Mouse (Mus musculus): ENCODE data around the gene Borcs6. TPM values are rescaled to one million over a fixed set of nuclear protein-coding genes. Genes with fewer than 3 reads are reported as not detected.
A peak's percentile ranks its signal among the peaks of the same experiment; 100 is the strongest.

Gene Borcs6
- total RNA-seq, 2 experiments from 2014 or later, result 2.9 to 3.1 TPM

DNA sequence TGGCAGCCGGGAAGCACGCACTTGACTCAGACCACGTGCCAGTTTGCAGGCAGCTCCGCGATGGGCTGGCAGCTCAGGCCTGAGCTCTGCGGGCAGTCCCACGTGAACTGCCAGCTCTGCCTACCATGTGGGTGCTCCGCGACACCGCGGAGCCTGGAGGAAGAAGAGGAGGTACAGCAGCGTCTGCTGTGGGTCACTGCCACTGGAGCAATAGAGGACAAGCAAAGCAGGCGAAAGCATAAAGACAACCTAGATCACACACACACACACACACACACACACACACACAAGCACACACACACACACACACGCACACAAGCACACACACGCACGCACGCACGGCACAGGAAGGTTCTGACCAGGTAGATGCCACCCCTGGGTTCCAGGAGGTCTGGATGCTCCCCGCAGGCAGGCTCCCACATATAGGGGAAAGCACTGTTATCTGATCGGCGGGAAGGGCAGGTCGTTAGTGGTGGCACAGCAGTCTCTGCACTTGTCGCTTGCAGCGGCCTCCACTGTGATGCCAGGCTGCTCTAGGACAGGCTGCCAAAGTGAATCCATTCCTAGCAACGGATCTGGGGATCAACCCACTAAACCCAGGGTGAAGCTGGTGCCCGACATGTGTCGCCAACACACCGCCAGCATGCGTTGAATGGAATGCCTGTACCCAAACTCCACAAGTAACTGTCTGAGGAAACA, 6.8 kb downstream of the Borcs6 start:
- peak; percentile 45 for ATAC-seq (replicated peaks; ENCODE audit: low FRiP score, poor library complexity, severe bottlenecking)

DNA sequence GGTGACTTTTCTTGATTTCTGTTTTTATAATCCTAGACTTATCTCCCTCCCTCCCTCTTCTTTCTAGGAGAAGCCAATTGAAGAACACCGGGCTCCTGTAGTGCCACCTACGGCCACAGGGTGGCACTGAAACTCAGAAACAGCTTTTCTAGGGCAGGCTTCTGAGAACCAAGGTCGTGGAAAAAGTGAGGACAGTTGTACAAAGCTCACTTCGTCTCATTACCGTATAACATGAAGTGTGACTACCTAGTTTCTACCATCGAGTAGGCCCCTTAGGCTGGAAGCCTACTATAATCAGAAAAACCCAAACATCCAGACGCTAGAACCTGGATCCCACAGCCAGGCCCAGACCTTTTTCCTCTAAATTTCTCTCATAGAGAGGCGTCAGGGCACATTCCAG, 7.4 kb downstream of the Borcs6 start:
- ATAC-seq (replicated peaks; ENCODE audit: low FRiP score, poor library complexity, severe bottlenecking), result peak; percentile 44

DNA sequence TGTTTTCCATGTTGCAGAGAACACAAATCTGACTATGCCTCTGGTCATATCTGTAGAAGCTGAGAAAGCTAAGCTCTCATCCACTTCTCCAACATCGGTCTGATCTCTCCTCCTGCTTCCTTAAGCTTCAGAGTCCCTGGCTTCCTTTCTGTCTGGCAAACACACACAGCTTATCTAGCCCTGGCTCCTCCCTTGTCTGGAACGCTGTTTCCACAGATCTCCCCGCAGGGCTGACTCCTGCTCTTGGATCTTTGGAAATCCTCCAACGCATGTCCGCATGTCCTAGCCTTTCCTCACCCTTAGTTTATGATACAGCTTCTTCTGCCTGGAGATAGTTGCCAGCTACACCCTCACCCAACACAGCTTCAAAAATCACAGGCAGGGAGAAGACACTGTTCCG, 8.1 kb downstream of the Borcs6 start:
- no peak for ATAC-seq (replicated peaks; ENCODE audit: low FRiP score, poor library complexity, severe bottlenecking)

DNA sequence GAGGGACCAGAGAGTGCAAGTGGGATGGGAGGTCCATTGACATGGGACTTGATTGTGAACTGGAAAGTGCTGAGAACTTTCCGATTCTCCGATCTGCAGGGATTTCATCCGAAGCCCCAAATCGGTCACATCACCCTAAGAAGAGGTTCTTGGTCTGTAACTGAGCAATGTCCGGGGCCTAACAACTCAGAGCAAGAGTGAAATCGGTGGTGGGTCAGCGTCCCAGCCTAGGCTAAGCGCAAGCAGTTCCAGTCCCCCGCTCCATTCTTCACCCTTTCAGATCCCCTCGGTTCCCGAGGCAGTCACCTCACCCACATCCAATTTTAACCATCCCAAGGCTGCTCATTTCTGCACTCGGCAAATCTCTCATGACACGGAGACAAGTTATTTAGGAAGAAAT, 10.6 kb downstream of the Borcs6 start:
- ATAC-seq (replicated peaks; ENCODE audit: low FRiP score, poor library complexity, severe bottlenecking), result no peak

DNA sequence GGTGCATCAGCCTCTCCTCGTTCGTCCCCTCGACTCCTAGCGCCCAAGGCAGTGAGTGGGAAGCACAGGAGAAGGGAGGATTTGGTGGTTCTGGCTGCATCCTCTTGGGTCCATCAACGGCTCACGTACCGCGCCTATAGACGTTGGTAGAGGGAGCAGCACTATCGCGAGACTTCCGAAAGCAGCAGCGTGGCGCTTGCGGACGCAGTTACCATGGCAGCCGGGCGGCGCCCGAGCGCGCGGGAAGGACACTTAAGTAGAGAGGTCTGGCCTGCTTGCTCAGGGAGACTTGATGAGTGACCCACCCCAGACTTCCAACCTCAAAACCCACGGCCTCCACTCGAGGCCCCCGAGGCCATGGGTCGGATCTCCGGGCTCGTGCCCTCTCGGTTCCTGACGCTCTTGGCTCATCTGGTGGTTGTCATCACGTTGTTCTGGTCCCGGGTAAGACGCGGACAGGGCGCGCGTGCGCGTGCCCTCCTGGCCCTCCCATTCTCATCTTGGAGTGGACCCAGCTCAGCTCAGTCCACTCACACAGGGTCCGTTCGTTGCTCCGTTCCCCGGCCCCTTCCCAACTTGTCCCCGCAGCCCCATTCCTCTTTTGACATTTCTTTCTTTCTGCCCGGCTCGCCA, 11.2 kb downstream of the Borcs6 start, which contains the start of gene Tmem107:
Tmem107 (plus strand) TSS at position 217 of the 633 bp plus-strand sequence.
- ATAC-seq (replicated peaks; ENCODE audit: low FRiP score, poor library complexity, severe bottlenecking), result peak; percentile 77

DNA sequence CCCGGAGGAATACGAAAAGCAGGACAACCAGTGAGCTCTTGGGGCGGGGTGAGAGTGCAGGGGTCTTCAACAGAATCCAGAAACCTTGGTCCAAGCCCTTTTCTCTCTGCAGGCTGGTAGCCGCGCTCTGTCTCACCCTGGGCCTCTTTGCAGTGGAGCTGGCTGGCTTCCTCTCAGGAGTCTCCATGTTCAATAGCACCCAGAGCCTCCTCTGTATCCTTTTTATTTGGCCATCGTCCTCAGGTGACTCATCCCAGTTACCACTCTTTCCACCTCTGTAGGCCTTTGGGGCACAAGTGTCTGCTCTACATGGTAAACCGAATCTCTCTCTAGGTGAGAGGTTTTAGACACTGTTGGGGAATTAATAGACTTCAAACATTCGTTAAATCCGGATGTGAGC, 11.7 kb downstream of the Borcs6 start:
- no peak for ATAC-seq (replicated peaks; ENCODE audit: low FRiP score, poor library complexity, severe bottlenecking)

DNA sequence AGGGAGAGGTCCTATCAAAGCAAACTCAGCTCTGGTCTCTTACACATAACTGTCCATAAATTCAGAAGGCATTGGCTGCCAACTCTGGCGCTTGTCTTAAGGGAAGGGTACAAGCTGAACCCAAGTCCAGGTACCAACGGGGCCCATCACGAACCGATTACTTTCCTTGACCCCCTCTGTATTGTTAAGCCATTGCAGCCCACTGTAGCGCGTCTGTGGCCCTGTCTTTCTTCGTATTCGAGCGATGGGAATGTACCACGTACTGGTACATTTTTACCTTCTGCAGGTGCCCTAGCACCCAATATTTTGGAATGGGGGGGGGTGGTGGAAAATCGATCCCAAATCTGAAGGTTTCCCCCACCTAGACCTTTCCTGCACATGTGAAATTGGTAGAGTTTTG, 12.7 kb downstream of the Borcs6 start:
- no peak for ATAC-seq (replicated peaks; ENCODE audit: low FRiP score, poor library complexity, severe bottlenecking)

DNA sequence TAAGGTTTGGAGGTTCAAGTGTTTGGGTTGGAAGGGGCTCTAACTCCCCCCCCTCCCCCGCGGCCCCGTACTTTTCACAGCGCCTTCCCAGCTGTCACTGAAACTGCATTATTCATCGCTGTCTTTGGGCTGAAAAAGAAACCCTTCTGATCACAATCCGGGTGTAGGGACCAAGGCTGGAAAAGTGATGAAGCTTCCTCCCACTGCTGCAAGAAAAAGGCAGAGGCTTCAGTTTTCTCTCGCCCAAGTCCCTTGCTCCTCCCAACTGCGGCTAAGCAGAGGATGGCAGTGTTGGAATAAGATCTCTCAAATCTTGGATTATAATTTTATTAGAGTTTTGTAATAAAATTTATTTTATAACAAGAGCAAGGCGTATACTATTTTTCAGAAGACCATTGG, 13.1 kb downstream of the Borcs6 start:
- ATAC-seq (replicated peaks; ENCODE audit: low FRiP score, poor library complexity, severe bottlenecking), result 0 out of 2 replicates have a peak, but pooled peaks have one; percentile 12

DNA sequence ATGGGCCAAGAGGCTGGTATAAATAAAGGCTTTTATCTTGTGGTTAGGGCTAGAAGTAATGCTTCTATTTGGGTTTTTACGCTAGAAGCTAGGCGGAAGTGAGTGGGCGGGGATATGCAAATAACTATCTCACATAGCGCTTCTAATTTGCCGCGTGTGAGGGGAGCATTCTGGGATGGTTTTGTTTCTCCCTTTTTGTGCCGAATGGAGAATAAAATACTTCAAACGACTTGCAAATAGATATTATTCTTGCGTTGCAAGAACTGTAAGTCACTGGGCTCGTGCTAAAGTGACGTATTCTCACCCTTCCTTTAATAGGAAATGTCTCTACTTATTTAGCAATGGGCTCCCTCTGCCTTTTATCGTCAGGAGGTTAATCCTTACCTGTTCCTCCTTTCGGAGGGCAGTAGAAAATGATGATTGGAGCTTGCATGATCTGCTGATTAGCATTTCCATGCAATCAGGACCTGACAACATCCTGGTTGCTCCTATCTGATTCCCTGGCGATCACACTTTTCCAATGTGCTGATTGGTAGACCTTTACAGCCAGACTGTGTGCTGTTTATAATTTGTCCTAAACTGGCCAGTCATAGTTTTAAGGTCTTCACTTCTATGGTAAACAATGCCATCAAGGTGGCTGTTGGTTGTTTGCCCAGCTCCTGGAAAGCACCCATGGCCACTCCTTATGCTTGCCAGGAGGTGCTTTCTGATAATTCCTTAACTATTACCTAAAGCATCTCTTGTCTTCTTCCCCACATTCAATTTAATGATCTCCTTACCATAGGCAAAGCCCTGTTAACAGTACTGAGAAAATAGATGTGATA, 13.8 kb downstream of the Borcs6 start:
- ATAC-seq (replicated peaks; ENCODE audit: low FRiP score, poor library complexity, severe bottlenecking), result peak; percentile 65

DNA sequence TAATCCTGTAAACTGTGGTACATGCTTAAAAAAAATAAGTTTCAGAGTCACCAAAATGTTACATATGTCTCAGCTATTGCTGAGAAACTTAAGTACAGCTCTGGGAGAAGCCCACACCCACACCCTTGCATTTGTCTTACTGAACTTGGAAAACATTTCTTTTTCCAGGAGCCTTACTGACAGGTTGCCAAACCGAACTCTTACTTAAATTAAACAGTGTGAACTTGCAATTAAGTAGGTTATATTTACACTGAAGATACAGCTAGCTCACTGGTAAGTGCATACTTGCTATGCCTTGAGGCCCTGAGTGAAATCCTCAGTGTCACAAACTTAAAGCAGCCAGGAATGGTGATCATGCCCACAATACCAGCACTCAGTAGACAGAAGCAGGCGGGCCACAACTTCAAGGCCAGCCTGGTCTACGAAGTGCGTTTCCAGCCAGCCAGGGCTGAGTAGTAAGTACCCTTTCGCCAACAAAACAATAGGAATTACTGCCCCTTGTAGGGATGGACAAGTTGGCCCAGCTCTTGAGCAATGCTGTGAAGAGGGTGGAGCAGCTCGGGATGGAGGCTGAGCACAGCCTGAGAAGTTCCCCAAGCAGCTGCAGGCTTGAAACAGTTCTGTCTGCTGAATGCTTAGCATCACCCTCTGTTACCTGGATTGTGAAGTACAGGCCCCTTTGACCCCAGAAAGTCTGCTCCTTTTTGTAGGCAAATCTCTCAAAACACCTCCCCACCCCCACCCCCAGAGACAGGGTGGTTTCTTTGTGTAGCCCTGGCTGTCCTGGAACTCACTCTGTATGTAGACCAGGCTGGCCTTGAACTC, 14.6 kb downstream of the Borcs6 start:
- ATAC-seq (replicated peaks; ENCODE audit: low FRiP score, poor library complexity, severe bottlenecking), result no peak

DNA sequence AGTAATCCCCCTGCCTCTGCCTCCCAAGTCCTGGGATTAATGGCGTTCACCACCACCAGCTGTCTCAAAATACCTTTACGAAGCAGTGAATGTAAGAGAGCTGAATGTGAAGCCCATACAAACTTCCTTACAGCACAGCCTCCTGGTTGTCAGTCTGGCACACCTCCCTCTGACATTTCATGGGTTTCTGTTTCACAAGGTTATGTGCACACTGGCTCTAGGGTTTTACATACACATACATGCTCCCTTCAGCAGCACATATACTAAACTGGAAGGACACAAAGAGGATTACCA, 15.2 kb downstream of the Borcs6 start:
- no peak for ATAC-seq (replicated peaks; ENCODE audit: low FRiP score, poor library complexity, severe bottlenecking)

DNA sequence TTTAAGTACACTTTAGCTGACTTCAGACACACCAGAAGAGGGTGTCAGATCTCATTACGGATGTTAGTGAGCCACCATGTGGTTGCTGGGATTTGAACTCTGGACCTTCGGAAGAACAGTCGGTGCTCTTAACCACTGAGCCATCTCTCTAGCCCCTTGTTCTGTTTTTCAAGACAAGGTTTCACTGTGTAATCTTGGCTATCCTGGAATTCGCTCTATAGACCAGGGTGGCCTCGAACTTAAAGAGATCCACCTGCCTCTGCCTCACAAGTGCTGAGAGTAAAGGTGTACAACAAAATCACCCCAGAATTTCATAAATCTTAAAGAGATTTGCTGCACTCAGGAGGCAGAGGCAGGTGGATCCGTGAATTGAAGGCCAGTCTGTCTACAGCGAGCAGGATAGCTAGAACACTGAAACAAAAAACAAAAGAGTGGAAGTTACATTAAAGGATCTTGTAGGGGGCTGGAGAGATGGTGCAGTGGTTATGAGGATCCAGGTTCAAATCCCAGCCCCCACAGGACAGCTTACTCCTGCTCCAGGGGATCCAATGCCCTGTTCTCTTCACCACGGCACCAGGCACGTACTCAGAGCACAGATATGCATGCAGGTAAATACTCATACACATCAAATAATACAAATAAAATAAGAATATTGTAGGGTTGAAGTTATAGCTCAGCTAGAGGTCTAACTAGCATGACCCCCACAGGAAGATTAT, 16.4 kb downstream of the Borcs6 start:
- no peak for ATAC-seq (replicated peaks; ENCODE audit: low FRiP score, poor library complexity, severe bottlenecking)

DNA sequence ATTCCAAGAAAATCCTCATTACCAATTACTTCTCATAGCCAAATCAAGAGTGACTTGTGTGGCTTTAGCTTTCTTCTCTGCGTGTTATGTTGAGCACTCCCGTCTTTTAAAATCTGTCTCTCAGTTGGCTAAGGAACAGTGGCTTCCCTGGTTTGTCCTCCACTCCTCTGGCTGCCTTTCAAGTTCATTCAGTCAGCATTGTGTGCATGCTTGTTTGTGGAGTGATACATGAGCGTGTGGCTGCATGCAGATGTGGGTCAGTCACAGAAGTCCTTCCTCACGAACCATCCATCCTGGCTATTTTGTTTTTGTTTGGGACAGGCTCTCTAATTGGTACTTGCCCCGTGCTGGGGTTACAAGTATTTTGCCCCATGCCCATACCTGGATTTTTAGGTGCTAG, 17.1 kb downstream of the Borcs6 start:
- ATAC-seq (replicated peaks; ENCODE audit: low FRiP score, poor library complexity, severe bottlenecking), result no peak

DNA sequence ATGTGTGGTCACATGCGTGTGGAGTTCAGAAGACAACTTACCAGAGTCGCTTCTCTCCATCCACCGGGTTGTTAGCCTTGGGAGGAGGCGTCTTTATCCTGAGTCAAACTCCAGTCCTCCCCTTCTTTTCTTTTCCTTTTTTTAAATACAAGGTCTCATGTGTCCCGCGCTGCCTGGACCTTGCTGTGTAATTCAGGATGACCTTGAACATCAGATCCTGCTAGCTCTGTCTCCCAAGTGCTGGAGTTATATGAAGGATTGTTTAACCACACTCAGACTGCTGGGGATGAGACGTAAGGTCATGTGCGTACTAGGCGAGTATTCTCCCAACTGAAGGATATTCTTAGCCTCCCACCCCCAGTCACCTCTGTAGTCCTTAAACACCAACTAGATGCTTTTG, 17.8 kb downstream of the Borcs6 start:
- ATAC-seq (replicated peaks; ENCODE audit: low FRiP score, poor library complexity, severe bottlenecking), result no peak

DNA sequence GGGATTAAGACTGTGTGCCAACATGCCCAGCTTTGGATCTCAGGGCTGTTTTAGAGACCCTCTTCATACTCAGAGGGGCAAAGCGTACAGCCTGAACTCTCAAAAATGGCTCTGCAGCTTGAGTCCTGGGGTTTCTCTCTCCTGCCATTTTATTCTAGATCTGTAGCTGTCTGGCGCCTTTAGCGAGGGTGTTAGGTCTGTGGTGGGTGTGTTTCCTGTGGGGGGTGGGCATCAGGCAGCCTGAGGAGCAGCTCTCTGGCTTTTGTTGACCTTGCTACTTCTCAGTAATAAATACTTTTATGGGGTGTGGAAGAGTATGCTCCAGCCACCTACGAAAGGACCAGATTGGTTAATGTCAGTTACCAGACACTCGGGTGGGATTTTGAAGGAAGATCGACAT, 18.5 kb downstream of the Borcs6 start:
- no peak for ATAC-seq (replicated peaks; ENCODE audit: low FRiP score, poor library complexity, severe bottlenecking)

DNA sequence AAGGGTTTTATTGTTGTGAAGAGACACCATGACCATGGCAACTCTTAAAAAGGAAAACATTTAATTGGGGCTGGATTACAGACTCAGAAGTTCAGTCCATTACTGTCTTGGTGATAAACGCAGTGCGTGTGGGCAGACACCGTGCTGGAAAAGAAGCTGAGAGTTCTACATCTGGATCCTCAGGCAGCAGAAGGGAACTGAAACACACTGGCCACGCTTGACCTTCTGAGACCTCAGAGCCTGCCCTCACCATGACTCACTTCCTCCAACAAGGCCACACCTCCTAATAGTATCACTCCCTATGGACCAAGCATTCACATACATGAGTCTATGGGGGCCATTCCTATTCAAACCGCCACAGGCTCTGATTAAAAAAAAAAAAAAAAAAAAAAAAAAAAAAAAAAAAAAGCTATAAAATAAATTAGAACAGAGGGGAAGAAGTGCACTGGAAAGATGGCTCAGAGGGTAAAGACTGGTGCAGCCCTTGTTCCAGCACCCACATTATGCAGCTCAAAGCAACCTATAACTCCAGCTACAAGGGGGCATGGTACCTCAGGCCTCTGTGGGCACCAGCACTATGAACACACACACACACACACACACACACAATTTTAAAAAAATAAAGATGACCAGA, 19.4 kb downstream of the Borcs6 start:
- ATAC-seq (replicated peaks; ENCODE audit: low FRiP score, poor library complexity, severe bottlenecking), result no peak

DNA sequence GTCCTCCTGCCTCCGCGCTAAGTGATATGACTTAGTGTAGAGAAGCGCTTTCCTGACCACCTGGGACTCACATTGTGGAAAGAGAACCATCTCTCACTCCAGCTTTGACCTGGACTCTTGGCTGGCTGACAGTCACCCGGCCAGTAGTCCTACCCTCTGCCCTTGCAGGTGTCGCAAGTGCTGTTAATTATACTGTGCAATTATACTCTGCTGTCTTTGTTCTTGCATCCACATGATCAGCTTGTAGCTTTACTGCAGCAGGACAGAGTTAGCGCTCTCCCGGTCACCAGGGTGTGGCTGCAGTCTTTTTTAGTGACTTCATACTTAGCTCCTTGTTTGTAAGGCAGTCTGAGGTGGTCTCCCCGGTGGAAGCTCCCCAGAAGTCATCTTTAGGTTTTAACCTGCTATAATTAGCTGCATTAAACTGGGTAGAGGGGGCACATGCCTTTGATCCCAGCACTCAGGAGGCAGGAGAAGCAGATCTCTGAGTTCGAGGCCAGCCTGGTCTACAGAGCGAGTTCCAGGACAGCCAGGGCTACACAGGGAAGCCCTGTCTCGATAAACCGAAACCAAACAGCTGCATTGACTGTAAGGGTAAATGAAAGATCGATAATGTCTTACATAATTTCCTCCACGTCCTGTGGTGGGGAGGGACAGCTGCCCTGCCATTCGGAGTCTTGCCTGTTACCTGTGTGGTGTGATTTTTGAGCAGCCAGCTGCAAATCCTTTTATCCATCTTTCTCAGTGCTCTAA, 20.8 kb downstream of the Borcs6 start:
- no peak for ATAC-seq (replicated peaks; ENCODE audit: low FRiP score, poor library complexity, severe bottlenecking)

DNA sequence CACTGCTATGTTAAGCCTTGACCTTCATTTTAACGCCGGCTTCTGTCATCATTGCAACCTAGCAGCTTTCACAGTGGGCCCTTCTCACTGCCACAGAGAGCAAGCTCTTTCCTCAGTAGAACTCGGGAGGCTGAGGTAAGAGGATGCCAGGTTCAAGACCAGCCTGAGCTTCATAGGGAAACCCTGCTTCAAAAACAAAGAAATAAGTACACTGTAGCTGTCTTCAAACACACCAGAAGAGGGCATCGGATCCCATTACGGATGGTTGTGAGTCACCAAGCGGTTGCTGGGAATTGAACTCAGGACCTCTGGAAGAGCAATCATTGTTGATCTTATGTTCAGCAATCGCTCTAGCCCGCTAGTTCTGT, 21.3 kb downstream of the Borcs6 start:
- ATAC-seq (replicated peaks; ENCODE audit: low FRiP score, poor library complexity, severe bottlenecking), result no peak

DNA sequence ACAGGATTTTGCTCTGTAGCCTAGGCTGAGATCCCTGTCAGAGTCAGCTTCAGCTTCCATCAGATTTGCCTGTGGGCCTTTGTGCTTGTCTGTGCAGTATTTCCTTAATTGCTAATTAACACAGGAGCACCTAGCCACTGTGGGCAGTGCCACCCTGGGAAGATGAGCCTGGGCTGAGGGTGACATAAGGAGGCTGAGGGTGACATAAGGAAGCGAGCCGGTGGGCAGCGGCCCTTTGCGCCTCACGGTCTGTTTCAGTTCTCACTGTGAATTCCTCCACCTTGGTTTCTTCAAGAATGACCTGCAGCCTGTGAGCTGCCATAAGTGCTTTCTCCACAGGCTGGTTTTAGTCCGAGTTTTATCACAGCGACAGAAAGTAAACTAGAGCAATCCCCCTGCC, 22.1 kb downstream of the Borcs6 start:
- ATAC-seq (replicated peaks; ENCODE audit: low FRiP score, poor library complexity, severe bottlenecking), result no peak

Data from erythroid progenitor cell, adult 5-6 weeks (primary cell).